In genomic region chr11:51289564-51290041, GRCm38 (mm10) we compare ENCODE assay signal across 8 mouse cellular contexts. TPM values are rescaled to one million over a fixed set of nuclear protein-coding genes. Genes with fewer than 3 reads are reported as not detected.
DNase-seq lines count a peak whose midpoint lies in the region; ATAC-seq lines count a peak whose summit lies in the region.

TSS of gene Col23a1 (plus strand) at chr11:51289920.

- peak within 1 kb of the TSS; percentile 84 for H3K4me2 ChIP-seq in hindbrain, embryonic 13.5 days

- peak; percentile 81 for DNase-seq in adipocyte (ENCODE audit: low spot score)
- peak; percentile 62 to 78 for DNase-seq in cerebellum, postnatal 25 days
- DNase-seq in frontal cortex, postnatal 36 days (ENCODE audit: low spot score in 2 of 2), result peak; percentile 60 to 70
- DNase-seq in layer of hippocampus, postnatal 10 days (ENCODE audit: low spot score in 2 of 2), result peak; percentile 73 to 81
- DNase-seq in lung, postnatal 14 days, result peak; percentile 84
- peak; percentile 91 for DNase-seq in retina, postnatal 1 day
- DNase-seq in urinary bladder, postnatal 10 days (ENCODE audit: low spot score), result peak; percentile 34

- H3K4me3 ChIP-seq in hindbrain, embryonic 13.5 days, result peak within 1 kb of the TSS; percentile 52

- peak; percentile 87 for ATAC-seq in hindbrain, embryonic 13.5 days (ENCODE audit: low FRiP score)

- peak within 1 kb of the TSS; percentile 65 for H3K9ac ChIP-seq in hindbrain, embryonic 13.5 days

- H3K9me3 ChIP-seq in hindbrain, embryonic 13.5 days, result no peaks in the 10 kb centered on the region

- peaks cover 12% of the 10 kb centered on the region for H3K4me1 ChIP-seq in hindbrain, embryonic 13.5 days (replicated peaks)

- whole genome bisulfite sequencing in hindbrain, embryonic 13.5 days, result 1% methylated on average over 29 of the region's 38 CpGs

- peaks cover 30% of the 10 kb centered on the region for H3K27me3 ChIP-seq in hindbrain, embryonic 13.5 days

- peaks cover 7% of the 10 kb centered on the region for H3K36me3 ChIP-seq in hindbrain, embryonic 13.5 days

- H3K27ac ChIP-seq in hindbrain, embryonic 13.5 days, result no peak within 1 kb of the TSS

RNA-seq across cellular contexts. Expression of gene Col23a1, which starts in this region (rescaled TPM):
- polyA plus RNA-seq in hindbrain, embryonic 13.5 days (2015; fragmentation: Nextera tagmentation; extraction: Ambion mirVana), result 6.9 and 7.1 TPM in 2 replicates
- total RNA-seq in layer of hippocampus, postnatal 10 days (2021), result 1 to 10 TPM; 9.0 to 9.9 TPM

Comparison
In these comparisons a context has a peak if more than half of its experiments do, and no peak if none do; other contexts are left out.
1. DNase-seq: peak in every context shown above with its lines; median percentile 91 in retina, postnatal 1 day; 84 in lung, postnatal 14 days; 81 in adipocyte; 77 in layer of hippocampus, postnatal 10 days; 70 in cerebellum, postnatal 25 days; 65 in frontal cortex, postnatal 36 days; 34 in urinary bladder, postnatal 10 days.